ENCODE assay signal across 8 mouse cellular contexts in genomic region chr6:13870919-13871624, GRCm38 (mm10). TPM values are rescaled to one million over a fixed set of nuclear protein-coding genes. Genes with fewer than 3 reads are reported as not detected.
DNase-seq lines count a peak whose midpoint lies in the region; ATAC-seq lines count a peak whose summit lies in the region.

Gene 2610001J05Rik, minus strand, starts transcription at chr6:13871518.

- peak within 1 kb of the TSS; percentile 61 for H3K4me3 ChIP-seq in intestine, embryonic 14.5 days (ENCODE audit: low read depth, low read length)

- peaks cover 10% of the 10 kb centered on the region; the same call in 1 of the 2 replicates for H3K4me1 ChIP-seq in intestine, embryonic 14.5 days (replicated peaks; ENCODE audit: control insufficient read depth, insufficient read depth, low read length)

- peak; percentile 77 to 83 for DNase-seq in adrenal gland, adult 18-20 months (ENCODE audit: low spot score in 2 of 2)
- peak; percentile 93 for DNase-seq in embryo, embryonic 11 days
- peak; percentile 86 for DNase-seq in gastrocnemius, postnatal 25 days
- peak; percentile 91 for DNase-seq in intestine, embryonic 14.5 days (ENCODE audit: low spot score)
- peak; percentile 90 for DNase-seq in left cerebral cortex, postnatal 14 days (ENCODE audit: low spot score in 2 of 2)
- DNase-seq in mesoderm, embryonic 11.5 days (ENCODE audit: low read depth, low spot score), result peak; percentile 92
- DNase-seq in right cerebral cortex, postnatal 36 days (ENCODE audit: low spot score in 2 of 2), result peak; percentile 90 to 91
- DNase-seq in yolk sac, embryonic 10.5 days (ENCODE audit: low spot score), result peak; percentile 91

- H3K27me3 ChIP-seq in intestine, embryonic 14.5 days (replicated peaks; ENCODE audit: control insufficient read depth, insufficient read depth, low read length), result no peaks in the 10 kb centered on the region

- ATAC-seq in intestine, embryonic 14.5 days (replicated peaks; ENCODE audit: low FRiP score, low TSS enrichment, low read depth), result peak; percentile 99

- H3K4me2 ChIP-seq in intestine, embryonic 14.5 days (ENCODE audit: low read length), result peak within 1 kb of the TSS; percentile 56

- H3K9ac ChIP-seq in intestine, embryonic 14.5 days (ENCODE audit: low read length), result peak within 1 kb of the TSS; percentile 65

- WGBS in intestine, embryonic 14.5 days, result under 1% methylated on average over 19 of the region's 19 CpGs

- H3K9me3 ChIP-seq in intestine, embryonic 14.5 days (ENCODE audit: control insufficient read depth, low read length), result no peaks in the 10 kb centered on the region

- intact Hi-C loops in left cerebral cortex, postnatal 14 days (cut with DNase I), result no loop called here

- peak within 1 kb of the TSS; percentile 83 for H3K27ac ChIP-seq in intestine, embryonic 14.5 days (ENCODE audit: low read depth)

- H3K36me3 ChIP-seq in intestine, embryonic 14.5 days (ENCODE audit: control insufficient read depth, insufficient read depth, low read length), result peaks cover 10% of the 10 kb centered on the region

RNA-seq across cellular contexts. Expression of gene 2610001J05Rik, which starts in this region (rescaled TPM):
- total RNA-seq in adrenal gland, adult 18-20 months (2021), result 10 to 100 TPM; 36.4 to 44.6 TPM
- 10 to 100 TPM; 25.9 to 27.6 TPM for total RNA-seq in gastrocnemius, postnatal 25 days (2021)
- polyA plus RNA-seq in intestine, embryonic 14.5 days (2014; fragmentation: Nextera tagmentation; extraction: Ambion mirVana), result 85.4 and 85.8 TPM in 2 replicates
- total RNA-seq in left cerebral cortex, postnatal 14 days (2021), result 10 to 100 TPM; 40.5 to 40.6 TPM

Comparison
In these comparisons a context has a peak if more than half of its experiments do, and no peak if none do; other contexts are left out.
1. Peak in every context shown above with its lines: DNase-seq, ATAC-seq, H3K4me3 ChIP-seq and H3K27ac ChIP-seq.